Mouse (Mus musculus): Measurements from ENCODE around the gene 5730596B20Rik. TPM values are rescaled to one million over a fixed set of nuclear protein-coding genes. Genes with fewer than 3 reads are reported as not detected.
A peak's percentile ranks its signal among the peaks of the same experiment; 100 is the strongest.

The 5730596B20Rik gene
- total RNA-seq, 2 experiments from 2014 or later: not detected

DNA sequence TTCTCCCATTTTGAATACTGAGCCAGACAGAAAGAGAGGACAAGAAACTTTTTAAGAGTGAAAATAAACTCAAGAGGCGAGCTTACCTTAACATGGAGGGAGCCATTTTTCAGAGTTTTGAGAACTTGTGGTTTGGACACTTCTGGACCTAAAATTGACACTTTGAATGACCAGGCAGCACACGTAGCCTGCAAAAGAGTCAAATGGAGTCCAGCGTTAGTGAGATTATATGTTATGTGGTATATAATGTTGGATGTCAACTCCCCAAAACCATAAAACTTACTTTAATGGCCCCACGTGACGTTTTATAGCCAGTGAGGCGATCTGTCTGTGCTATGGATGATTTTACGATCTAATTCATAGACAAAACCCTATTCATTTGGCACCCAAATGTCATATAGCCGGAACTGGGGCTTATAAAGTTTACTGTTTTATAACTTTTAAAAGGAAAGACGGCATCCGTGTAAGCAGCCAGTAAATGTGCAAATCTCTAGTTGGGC, 23.5 kb downstream of the 5730596B20Rik start:
- Histone ChIP-seq H3K4me3 (no peak overlapping the region), H3K27ac (no peak overlapping the region)
- no peak for TF ChIP-seq CTCF (conservative IDR thresholded peaks at IDR 0.05)
- no peak for DNase-seq (ENCODE audit: low spot score in 2 of 2)

DNA sequence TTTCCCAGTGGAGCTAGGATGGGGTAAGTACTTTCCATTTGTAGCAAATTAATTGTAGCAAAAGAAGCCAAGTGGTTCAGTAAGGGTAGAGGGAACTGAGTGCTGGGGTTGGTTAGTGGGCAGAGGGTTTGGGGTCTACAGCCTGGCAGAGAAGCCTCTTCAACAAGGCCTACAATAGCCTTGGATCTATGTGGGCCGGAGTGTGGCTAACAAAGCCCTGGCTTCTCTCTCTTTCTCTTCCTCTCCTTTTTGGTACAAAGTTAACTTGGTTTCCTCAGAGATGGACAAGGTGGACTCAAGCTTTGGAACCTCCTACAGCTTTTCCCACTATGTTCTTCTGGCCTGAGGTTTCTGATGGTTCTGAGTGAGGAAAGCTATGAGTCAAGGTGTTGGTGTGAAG, 24.0 kb downstream of the 5730596B20Rik start:
- no peak overlapping the region for H3K27ac ChIP-seq
- DNase-seq (ENCODE audit: low spot score in 2 of 2): no peak
- no peak overlapping the region for H3K4me3 ChIP-seq
- TF ChIP-seq CTCF (conservative IDR thresholded peaks at IDR 0.05): no peak

DNA sequence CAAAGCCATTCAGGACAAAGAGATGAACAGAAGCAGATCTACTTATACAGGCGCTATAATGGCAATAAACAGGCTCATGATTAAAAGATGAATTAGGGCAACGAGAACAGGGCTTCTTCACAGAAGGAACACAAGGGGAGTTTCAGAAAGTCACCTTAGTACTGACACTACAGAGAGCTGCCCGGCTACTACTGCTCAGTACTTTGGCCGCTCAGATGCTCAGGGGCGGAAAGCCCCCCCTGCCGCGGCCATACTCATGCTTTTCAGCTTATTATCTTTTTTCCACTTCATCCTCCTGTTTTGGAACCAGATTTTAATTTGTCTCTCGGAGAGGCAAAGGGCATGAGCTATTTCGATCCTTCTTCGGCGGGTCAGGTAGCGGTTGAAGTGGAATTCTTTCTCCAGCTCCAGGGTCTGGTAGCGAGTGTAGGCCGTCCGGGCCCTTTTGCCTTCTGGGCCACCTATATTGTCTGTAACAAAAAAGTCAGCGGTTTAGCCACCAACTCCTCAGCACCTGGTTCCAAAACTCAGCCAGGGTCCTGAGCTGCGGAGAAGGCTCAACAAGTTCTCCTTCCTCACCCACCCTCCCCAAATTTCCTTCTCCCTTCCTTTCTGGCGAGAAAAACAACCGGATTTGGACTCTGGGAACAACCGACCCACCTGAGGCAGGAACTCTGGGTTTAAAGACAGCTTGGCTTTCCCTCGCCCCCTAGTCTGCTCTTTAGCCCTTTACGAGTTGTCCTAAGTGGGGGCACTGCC, 25.2 kb downstream of the 5730596B20Rik start:
- Histone ChIP-seq H3K4me3 (no peak overlapping the region), H3K27ac (no peak overlapping the region)
- DNase-seq (ENCODE audit: low spot score in 2 of 2): no peak
- no peak for TF ChIP-seq CTCF (conservative IDR thresholded peaks at IDR 0.05)

DNA sequence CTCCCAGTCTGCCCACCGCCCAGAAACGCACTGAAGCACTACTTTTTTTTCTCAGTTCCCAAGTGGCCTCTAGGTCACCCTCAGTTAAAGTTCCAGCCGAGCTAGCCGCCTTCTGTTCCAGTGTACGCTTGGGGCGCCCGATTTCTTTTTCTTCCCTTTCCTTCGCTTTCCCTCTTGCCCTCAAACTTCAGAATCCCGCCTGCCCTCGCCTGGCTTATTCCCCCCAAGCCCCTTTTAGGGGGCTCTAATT, 25.7 kb downstream of the 5730596B20Rik start:
- no peak for DNase-seq (ENCODE audit: low spot score in 2 of 2)
- no peak overlapping the region for H3K4me3 ChIP-seq
- no peak for TF ChIP-seq CTCF (conservative IDR thresholded peaks at IDR 0.05)
- H3K27ac ChIP-seq: no peak overlapping the region

GRCm38 (mm10) chr6:52203371-52204049, 26.2 kb downstream of the 5730596B20Rik start:
- DNase-seq (ENCODE audit: low spot score in 2 of 2): no peak
- TF ChIP-seq CTCF (conservative IDR thresholded peaks at IDR 0.05): no peak
- H3K4me3 ChIP-seq: no peak overlapping the region
- H3K27ac ChIP-seq: no peak overlapping the region

DNA sequence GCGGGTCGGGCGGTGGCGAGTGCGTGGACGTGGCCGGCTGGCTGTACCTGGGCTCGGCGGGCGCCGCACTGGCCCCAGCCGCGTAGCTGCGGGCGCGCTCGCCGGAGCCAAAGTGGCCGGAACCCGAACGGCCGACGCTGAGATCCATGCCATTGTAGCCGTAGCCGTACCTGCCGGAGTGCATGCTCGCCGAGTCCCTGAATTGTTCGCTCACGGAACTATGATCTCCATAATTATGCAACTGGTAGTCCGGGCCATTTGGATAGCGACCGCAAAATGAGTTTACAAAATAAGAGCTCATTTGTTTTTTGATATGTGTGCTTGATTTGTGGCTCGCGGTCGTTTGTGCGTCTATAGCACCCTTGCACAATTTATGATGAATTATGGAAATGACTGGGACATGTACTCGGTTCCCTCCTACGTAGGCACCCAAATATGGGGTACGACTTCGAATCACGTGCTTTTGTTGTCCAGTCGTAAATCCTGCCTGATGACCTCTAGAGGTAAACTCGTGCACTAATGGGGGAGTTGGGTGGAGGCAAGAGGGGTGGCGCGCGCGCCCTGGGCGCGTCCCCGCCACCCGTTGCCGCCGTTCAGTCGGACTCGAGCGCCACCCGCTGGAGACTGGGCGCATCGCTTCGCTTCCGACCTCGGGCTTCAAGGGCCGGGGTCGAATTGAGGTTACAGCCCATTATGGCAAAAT, 26.9 kb downstream of the 5730596B20Rik start, which contains the start of gene Hoxa5:
TSS of gene Hoxa5 (minus strand) at position 538 of the 703 bp plus-strand sequence.
- no peak for DNase-seq (ENCODE audit: low spot score in 2 of 2)
- Histone ChIP-seq H3K4me3 (no peak within 1 kb of the TSS), H3K27ac (no peak within 1 kb of the TSS)
- TF ChIP-seq CTCF (conservative IDR thresholded peaks at IDR 0.05): peak; percentile 75

GRCm38 (mm10) chr6:52205221-52205620, 27.9 kb downstream of the 5730596B20Rik start:
- Histone ChIP-seq H3K27ac (no peak overlapping the region), H3K4me3 (no peak overlapping the region)
- no peak for TF ChIP-seq CTCF (conservative IDR thresholded peaks at IDR 0.05)
- DNase-seq (ENCODE audit: low spot score in 2 of 2): no peak

DNA sequence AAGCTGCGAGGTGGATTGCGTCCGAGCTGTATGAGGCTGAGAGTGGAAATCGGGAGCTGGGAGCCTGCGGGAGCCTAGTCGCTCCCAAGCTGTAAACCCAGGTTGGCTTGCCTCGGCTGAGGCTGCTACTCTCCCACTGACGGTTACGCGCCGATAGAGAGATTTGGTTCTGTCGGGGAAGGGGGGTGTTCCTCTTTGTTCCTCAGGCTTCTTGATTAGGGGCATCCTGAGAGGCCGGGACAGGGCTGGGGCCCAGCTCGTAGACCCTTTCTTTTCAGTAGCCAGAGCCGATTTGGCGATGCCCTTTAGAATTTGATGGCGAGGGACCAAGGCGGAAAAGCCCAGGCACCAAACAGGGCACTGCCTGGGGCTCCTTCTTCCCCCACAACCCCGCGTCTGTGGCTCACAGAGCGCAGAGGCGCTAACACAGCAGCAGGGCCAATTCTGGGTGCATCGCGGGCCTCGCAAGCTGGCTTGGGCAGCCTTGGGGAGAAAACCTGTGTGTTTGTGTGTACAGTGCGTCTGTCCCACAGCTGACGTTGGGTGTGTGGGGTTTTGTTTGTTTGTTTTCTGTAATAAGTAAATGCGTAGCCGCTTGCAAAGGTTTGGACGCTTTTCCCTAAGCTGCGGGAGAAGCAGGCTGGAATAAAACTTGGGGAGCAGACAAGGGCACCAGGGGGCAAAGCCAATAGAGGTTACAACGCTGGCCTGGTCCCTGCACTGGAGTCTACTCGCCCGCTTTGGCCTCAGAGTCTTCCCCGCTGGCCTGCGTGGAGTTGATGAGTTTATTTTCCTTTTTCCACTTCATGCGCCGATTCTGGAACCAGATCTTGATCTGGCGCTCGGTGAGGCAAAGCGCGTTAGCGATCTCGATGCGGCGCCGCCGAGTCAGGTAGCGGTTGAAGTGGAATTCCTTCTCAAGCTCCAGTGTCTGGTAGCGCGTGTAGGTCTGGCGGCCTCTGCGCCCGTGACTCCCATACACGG, 28.6 kb downstream of the 5730596B20Rik start:
- no peak overlapping the region for H3K27ac ChIP-seq
- DNase-seq (ENCODE audit: low spot score in 2 of 2): no peak
- TF ChIP-seq CTCF (conservative IDR thresholded peaks at IDR 0.05): no peak
- no peak overlapping the region for H3K4me3 ChIP-seq

- H3K27ac ChIP-seq: no peak overlapping the region
- DNase-seq (ENCODE audit: low spot score in 2 of 2): no peak
- H3K4me3 ChIP-seq: no peak overlapping the region
- no peak for TF ChIP-seq CTCF (conservative IDR thresholded peaks at IDR 0.05)
Observed at GRCm38 (mm10) chr6:52206882-52207683, 29.8 kb downstream of the 5730596B20Rik start.

DNA sequence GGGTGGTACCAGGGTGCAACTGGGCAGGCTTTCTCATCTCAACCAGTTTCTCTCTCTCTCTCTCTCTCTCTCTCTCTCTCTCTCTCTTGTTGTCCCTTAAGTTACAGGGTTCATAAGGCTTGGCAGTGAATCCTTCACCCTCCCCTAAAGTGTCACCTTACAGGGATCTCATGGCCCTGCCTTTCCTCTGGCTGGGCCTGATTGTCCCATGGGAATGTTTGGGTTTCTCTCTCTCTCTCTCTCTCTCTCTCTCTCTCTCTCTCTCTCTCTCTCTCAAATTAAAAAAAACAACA, 30.3 kb downstream of the 5730596B20Rik start:
- TF ChIP-seq CTCF (conservative IDR thresholded peaks at IDR 0.05): no peak
- H3K27ac ChIP-seq: no peak overlapping the region
- H3K4me3 ChIP-seq: no peak overlapping the region
- DNase-seq (ENCODE audit: low spot score in 2 of 2): no peak

GRCm38 (mm10) chr6:52208072-52208867, 31.0 kb downstream of the 5730596B20Rik start, which contains the start of gene Hoxa6:
Gene Hoxa6 (minus strand): TSS chr6:52208722.
- no peak for TF ChIP-seq CTCF (conservative IDR thresholded peaks at IDR 0.05)
- H3K4me3 ChIP-seq: no peak within 1 kb of the TSS
- H3K27ac ChIP-seq: no peak within 1 kb of the TSS
- DNase-seq (ENCODE audit: low spot score in 2 of 2): no peak
